Mouse (Mus musculus) forebrain, postnatal 0 days (tissue): ENCODE data around the gene Asic2. TPM values are rescaled to one million over a fixed set of nuclear protein-coding genes. Genes with fewer than 3 reads are reported as not detected.

Source experiments
- ATAC-seq: fragments of 200-750 bp; cut with Nextera tagmentation; 2 replicates; pipeline ENCODE4 v1.8.0; 2017; ENCODE audit warnings: mild to moderate bottlenecking, moderate library complexity
- DNase-seq: peaks from one replicate; pipeline ENCODE4 v3.0.0-alpha.2; 2015
- H3K27ac ChIP-seq: fragments of 300-500 bp; sonication (generic); 2 replicates; pipeline ENCODE4 v1.5.1; 2014; ENCODE audit warnings: low read depth, mild to moderate bottlenecking, antibody characterized with exemption, low read length, moderate library complexity, mixed read lengths
- H3K27me3 ChIP-seq: fragments of 300-500 bp; sonication (generic); 2 replicates; pipeline ENCODE4 v1.6.1; 2014; ENCODE audit warnings: mild to moderate bottlenecking, low read length, mixed read lengths; ENCODE audit not compliant: insufficient read depth
- H3K36me3 ChIP-seq: fragments of 300-500 bp; sonication (generic); 2 replicates; pipeline ENCODE4 v1.6.1; 2014; ENCODE audit warnings: mild to moderate bottlenecking, moderate library complexity; ENCODE audit not compliant: insufficient read depth
- H3K4me1 ChIP-seq: fragments of 300-500 bp; sonication (generic); 2 replicates; pipeline ENCODE4 v1.6.1; 2014; ENCODE audit warnings: antibody characterized with exemption; ENCODE audit not compliant: insufficient read depth
- H3K4me2 ChIP-seq: fragments of 300-500 bp; sonication (generic); 2 replicates; pipeline ENCODE4 v1.6.1; 2014; ENCODE audit warnings: low read depth, mild to moderate bottlenecking, moderate library complexity
- H3K4me3 ChIP-seq: fragments of 300-500 bp; sonication (generic); 2 replicates; pipeline ENCODE4 v1.5.1; 2014; ENCODE audit warnings: low read depth, low read length, mixed read lengths
- H3K9ac ChIP-seq: fragments of 300-500 bp; sonication (generic); 2 replicates; pipeline ENCODE4 v1.6.1; 2014; ENCODE audit warnings: mild to moderate bottlenecking
- H3K9me3 ChIP-seq: fragments of 300-500 bp; sonication (generic); 2 replicates; pipeline ENCODE4 v1.6.1; 2016; ENCODE audit warnings: low read length
- CTCF ChIP-seq: sonication (generic); IDR thresholded peaks from 2 replicates; pipeline ENCODE4 v1.5.1; 2016; ENCODE audit warnings: antibody characterized with exemption, control low read depth, low read depth
- WGBS: fragments of 180-500 bp; shearing (Covaris S2); extraction: QIAGEN DNeasy Blood & Tissue Kit; methylation state at CpG from one replicate; pipeline ENCODE4 v1.1.7; 2014; 5-methylcytosine and 5-hydroxymethylcytosine counted together
- polyA plus RNA-seq: library from polyadenylated mRNA; unstranded; fragments of >200 nt; fragmentation: Nextera tagmentation; extraction: Ambion mirVana; gene quantifications from 2 replicates; pipeline ENCODE4 v1.2.1, GENCODE M21; 2015
- total RNA-seq: library from RNA; depleted of rRNA; stranded (reverse); fragments of >200 nt; gene quantifications from 2 replicates; pipeline ENCODE4 v1.2.3, GENCODE M21; 2014

Gene Asic2
- total and polyA plus RNA-seq, 2 experiments from 2014 or later: 15.5 to 37.2 TPM

DNA sequence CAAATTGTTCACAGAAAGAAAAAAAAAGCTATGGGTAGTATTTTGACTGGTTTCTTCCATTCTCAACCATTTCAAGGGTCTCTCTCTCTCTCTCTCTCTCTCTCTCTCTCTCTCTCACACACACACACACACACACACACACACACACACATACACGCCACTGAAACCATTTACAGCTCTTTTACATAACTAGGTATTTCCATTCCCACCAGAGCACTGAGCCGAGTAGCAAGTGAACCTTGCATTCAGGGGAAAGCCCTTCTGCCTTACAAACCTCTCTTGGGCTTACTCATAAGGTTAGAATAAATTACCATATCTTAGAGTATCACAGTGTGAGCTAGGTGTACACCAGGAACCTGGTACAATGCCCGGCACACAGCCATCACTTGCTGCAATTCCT, 452.5 kb downstream of the Asic2 start:
- no peak for ATAC-seq
- WGBS: 68% methylated on average over 3 of the region's 3 CpGs
- no peak for TF ChIP-seq CTCF
- Histone ChIP-seq H3K4me2 (no peak overlapping the region), H3K27me3 (no peaks in the 10 kb centered on the region), H3K9me3 (no peaks in the 10 kb centered on the region), H3K36me3 (no peaks in the 10 kb centered on the region), H3K4me1 (peaks cover 16% of the 10 kb centered on the region), H3K27ac (no peak overlapping the region), H3K4me3 (no peak overlapping the region), H3K9ac (no peak overlapping the region)
- DNase-seq: no peak

DNA sequence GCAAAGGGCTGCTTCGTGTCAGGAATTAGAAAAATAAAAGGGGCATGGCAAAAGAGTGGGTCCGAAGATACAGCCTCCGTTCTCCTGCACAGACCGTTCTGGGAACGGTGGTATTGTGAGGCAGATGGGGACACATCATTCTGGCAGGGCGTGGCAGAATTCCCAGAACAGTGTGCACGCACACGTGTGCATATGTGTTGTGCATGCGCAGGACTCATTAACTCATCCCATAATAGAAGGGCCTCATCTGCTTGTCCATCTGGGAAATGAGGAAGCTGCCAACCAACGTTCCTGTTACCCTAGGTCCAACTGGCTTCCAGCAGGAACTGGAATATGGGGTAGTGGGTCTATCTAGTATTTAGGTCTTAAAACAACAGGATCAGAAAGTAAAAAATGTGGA, 455.8 kb downstream of the Asic2 start:
- no peaks in the 10 kb centered on the region for H3K36me3 ChIP-seq
- no peaks in the 10 kb centered on the region for H3K27me3 ChIP-seq
- no peak overlapping the region for H3K4me3 ChIP-seq
- DNase-seq (peak; percentile 82), ATAC-seq (peak; percentile 85)
- 54% methylated on average over 10 of the region's 10 CpGs for WGBS
- H3K9ac ChIP-seq: no peak overlapping the region
- H3K9me3 ChIP-seq: no peaks in the 10 kb centered on the region
- no peak for TF ChIP-seq CTCF
- H3K4me2 ChIP-seq: no peak overlapping the region
- peaks cover 3% of the 10 kb centered on the region; the same call in 1 of the 2 replicates for H3K4me1 ChIP-seq
- no peak overlapping the region for H3K27ac ChIP-seq

DNA sequence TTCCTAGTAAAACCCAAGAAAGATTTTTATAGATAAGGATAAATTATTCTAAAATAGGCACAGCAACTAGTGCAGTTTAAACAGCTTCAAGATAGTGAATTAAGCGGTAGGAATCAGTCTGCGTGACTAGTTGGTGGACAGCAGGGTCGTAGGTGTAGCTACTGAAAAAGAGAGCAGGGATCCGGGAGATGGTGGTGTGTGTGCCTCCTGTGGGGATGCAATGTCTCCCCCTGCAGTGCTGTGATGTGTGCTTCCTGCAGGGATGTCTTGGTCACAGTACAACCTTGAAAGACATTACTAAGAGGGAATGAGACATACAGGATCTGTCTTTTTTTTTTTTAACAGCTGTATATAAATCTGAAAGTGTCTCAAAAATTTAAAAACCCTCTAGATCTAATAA, 456.9 kb downstream of the Asic2 start:
- Histone ChIP-seq H3K9me3 (no peaks in the 10 kb centered on the region), H3K4me1 (peaks cover 3% of the 10 kb centered on the region; the same call in 1 of the 2 replicates), H3K9ac (no peak overlapping the region), H3K27me3 (no peaks in the 10 kb centered on the region), H3K4me3 (no peak overlapping the region), H3K36me3 (no peaks in the 10 kb centered on the region), H3K4me2 (no peak overlapping the region), H3K27ac (no peak overlapping the region)
- DNase-seq: no peak
- 65% methylated on average over 4 of the region's 4 CpGs for WGBS
- no peak for ATAC-seq
- TF ChIP-seq CTCF: peak; percentile 34; the same call in 1 of the 2 replicates

DNA sequence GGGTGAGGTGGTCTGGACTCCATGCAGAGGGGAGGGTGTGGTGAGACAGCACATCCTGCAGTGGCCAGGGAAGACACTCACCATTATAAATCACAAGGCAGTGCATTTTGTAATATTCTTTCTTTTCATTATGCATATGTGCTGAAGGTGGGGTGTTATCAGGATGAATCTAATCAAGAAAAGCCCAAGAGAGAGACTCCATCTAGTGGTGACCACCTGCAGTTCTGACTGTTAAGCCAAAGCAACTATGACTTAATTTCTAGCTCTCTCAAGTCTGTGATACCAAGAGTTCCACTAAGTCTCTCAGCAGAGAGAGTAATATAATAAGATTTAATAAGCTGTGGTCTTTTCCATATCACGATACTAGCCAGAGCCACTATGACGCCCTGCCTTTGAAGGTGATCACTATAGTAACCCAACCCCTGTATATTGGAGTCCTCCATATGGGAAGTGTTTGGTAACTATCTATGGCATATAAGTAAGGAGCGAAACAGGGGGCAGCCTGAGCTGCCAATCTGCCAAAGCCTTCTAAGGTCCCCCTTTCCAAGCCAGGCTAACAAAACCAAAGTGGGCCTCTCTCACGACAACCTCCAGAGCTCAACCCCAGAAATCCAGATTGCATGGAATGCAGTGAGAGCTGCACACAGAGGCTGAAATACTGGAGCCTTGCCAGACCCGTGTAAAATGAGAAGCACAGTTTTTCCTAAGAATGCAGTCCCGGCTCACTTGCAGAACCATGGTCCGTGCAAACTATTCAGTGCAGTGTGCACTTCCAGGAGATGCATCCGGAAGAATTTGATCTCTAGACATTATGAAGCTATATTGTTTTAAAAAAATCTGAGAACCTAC, 459.6 kb downstream of the Asic2 start:
- no peak overlapping the region for H3K27ac ChIP-seq
- 0 out of 2 replicates have a peak, but pooled peaks cover 3% of the 10 kb centered on the region for H3K4me1 ChIP-seq
- DNase-seq (peak; percentile 37), ATAC-seq (no peak)
- no peaks in the 10 kb centered on the region for H3K9me3 ChIP-seq
- 33% methylated on average over 8 of the region's 8 CpGs for whole genome bisulfite sequencing
- no peaks in the 10 kb centered on the region for H3K36me3 ChIP-seq
- TF ChIP-seq CTCF: peak; percentile 57
- no peak overlapping the region for H3K9ac ChIP-seq
- no peaks in the 10 kb centered on the region for H3K27me3 ChIP-seq
- H3K4me3 ChIP-seq: no peak overlapping the region
- H3K4me2 ChIP-seq: no peak overlapping the region

DNA sequence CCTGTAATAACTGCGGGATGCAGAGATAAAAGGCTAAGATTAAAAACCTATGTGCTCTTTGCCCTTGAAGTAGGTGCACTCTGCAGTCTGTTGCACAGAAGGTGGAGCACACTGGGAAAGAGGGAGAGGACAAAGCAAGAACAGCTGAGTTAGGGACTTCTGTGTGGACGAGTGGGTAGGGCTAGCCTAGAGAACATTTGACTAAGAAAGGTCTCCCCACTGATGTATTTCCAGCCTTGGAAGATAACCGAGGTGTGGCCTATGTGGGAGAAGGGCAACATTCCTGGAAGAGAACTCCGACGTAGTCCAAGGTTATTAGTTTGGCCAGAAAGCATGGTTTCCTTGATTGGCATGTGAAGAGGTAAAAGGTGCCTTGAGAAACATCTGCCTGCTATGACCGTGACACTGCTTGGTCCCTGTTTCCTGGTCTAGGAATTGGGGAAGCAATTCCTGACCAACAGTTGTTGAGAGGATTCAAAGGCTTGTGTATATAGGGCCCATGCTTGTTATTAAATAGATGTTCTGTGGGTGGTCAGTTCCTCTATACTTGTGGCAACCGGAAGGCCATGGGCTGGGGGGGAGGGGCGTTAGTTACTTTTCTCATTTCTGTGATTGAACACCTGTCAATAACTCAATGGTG, 463.3 kb downstream of the Asic2 start:
- Histone ChIP-seq H3K27ac (no peak overlapping the region), H3K27me3 (no peaks in the 10 kb centered on the region), H3K9me3 (no peaks in the 10 kb centered on the region), H3K9ac (no peak overlapping the region), H3K4me2 (no peak overlapping the region), H3K4me1 (peaks cover 7% of the 10 kb centered on the region), H3K4me3 (no peak overlapping the region), H3K36me3 (no peaks in the 10 kb centered on the region)
- no peak for ATAC-seq
- 89% methylated on average over 8 of the region's 8 CpGs for WGBS
- DNase-seq: no peak
- TF ChIP-seq CTCF: no peak

DNA sequence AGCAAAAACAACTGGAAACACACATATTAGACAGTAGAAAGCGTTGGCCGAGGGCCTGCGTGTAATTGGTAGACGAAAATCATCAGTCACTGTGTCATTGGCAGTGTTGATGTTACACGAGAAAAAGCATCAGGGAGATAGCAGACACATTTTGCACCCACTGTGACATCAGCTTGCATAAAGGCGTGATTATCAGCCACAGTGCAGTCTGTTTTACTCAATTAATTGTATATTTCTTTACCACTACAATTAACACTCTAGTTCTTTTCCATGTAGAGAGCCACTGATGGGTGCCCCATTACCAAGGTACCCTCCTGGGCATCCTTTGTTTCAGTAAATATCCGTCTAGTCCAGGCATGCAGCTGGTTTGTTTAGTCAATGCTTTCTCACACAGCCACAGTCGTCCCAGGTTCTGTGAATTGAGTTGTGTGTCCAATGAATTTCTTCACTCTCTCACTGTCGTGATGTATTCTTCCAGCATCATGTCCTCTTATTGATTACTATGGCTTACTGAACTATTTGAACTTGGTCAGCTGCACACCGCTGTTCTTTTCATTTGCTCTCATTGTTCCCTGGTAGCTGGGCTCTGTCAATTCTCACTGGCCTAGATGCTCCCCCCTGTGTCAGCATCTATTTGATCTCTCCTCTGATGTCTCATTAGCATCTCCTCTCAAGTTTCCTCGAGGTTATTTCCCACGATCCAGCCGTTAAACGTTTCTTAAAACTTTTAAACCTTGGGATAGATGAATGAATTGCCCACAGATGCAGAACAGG, 466.6 kb downstream of the Asic2 start:
- no peaks in the 10 kb centered on the region for H3K36me3 ChIP-seq
- DNase-seq: no peak
- no peak overlapping the region for H3K4me3 ChIP-seq
- no peak; the same call in 1 of the 2 replicates for ATAC-seq
- H3K9ac ChIP-seq: no peak overlapping the region
- H3K4me2 ChIP-seq: no peak overlapping the region
- no peak for TF ChIP-seq CTCF
- peaks cover 19% of the 10 kb centered on the region for H3K4me1 ChIP-seq
- 14% methylated on average over 14 of the region's 14 CpGs for WGBS
- no peaks in the 10 kb centered on the region for H3K9me3 ChIP-seq
- no peaks in the 10 kb centered on the region for H3K27me3 ChIP-seq
- H3K27ac ChIP-seq: no peak overlapping the region
